Mouse (Mus musculus): ENCODE data around the gene Mgmt. TPM values are rescaled to one million over a fixed set of nuclear protein-coding genes. Genes with fewer than 3 reads are reported as not detected.

Gene Mgmt
- total and polyA plus RNA-seq, 2 experiments from 2014 or later = 0.66 to 1.3 TPM

GRCm38 (mm10) chr7:137005293-137005692 lies 110.9 kb downstream of the Mgmt start:
- Histone ChIP-seq H3K9ac (replicated peaks; ENCODE audit: low read length, poor library complexity, severe bottlenecking) (no peak overlapping the region), H3K9me3 (ENCODE audit: low read length) (no peaks in the 10 kb centered on the region), H3K36me3 (ENCODE audit: insufficient read depth, low read length) (no peaks in the 10 kb centered on the region), H3K27me3 (ENCODE audit: insufficient read depth, low read length) (peaks cover 2% of the 10 kb centered on the region; the same call in 1 of the 2 replicates), H3K4me2 (ENCODE audit: low read depth, low read length, poor library complexity, severe bottlenecking) (no peak overlapping the region), H3K27ac (ENCODE audit: low read depth, low read length) (no peak overlapping the region), H3K4me1 (ENCODE audit: insufficient read depth, low read length) (0 out of 2 replicates have a peak, but pooled peaks cover 5% of the 10 kb centered on the region), H3K4me3 (ENCODE audit: low read depth, low read length) (no peak overlapping the region)
- no peak for DNase-seq (ENCODE audit: low spot score)
- TF ChIP-seq CTCF (IDR thresholded peaks at IDR 0.05) = no peak
- WGBS = 43% methylated on average over 11 of the region's 11 CpGs
- ATAC-seq (ENCODE audit: low FRiP score) = no peak

- no peak overlapping the region for H3K4me3 ChIP-seq (ENCODE audit: low read depth, low read length)
- no peaks in the 10 kb centered on the region for H3K27me3 ChIP-seq (ENCODE audit: insufficient read depth, low read length)
- no peak overlapping the region for H3K9ac ChIP-seq (replicated peaks; ENCODE audit: low read length, poor library complexity, severe bottlenecking)
- DNase-seq (ENCODE audit: low spot score) (no peak), ATAC-seq (ENCODE audit: low FRiP score) (no peak)
- H3K36me3 ChIP-seq (ENCODE audit: insufficient read depth, low read length) = no peaks in the 10 kb centered on the region
- no peak overlapping the region for H3K27ac ChIP-seq (ENCODE audit: low read depth, low read length)
- H3K4me2 ChIP-seq (ENCODE audit: low read depth, low read length, poor library complexity, severe bottlenecking) = no peak overlapping the region
- H3K4me1 ChIP-seq (ENCODE audit: insufficient read depth, low read length) = no peaks in the 10 kb centered on the region
- WGBS = 66% methylated on average over 6 of the region's 6 CpGs
- no peak for TF ChIP-seq CTCF (IDR thresholded peaks at IDR 0.05)
- no peaks in the 10 kb centered on the region for H3K9me3 ChIP-seq (ENCODE audit: low read length)
Observed at GRCm38 (mm10) chr7:137008321-137008720, 113.9 kb downstream of the Mgmt start.

- no peak overlapping the region for H3K4me3 ChIP-seq (ENCODE audit: low read depth, low read length)
- H3K27me3 ChIP-seq (ENCODE audit: insufficient read depth, low read length) = no peaks in the 10 kb centered on the region
- H3K36me3 ChIP-seq (ENCODE audit: insufficient read depth, low read length) = no peaks in the 10 kb centered on the region
- ATAC-seq (ENCODE audit: low FRiP score) (no peak), DNase-seq (ENCODE audit: low spot score) (peak; percentile 33)
- TF ChIP-seq CTCF (IDR thresholded peaks at IDR 0.05) = no peak
- no peak overlapping the region for H3K4me2 ChIP-seq (ENCODE audit: low read depth, low read length, poor library complexity, severe bottlenecking)
- H3K4me1 ChIP-seq (ENCODE audit: insufficient read depth, low read length) = no peaks in the 10 kb centered on the region
- no peaks in the 10 kb centered on the region for H3K9me3 ChIP-seq (ENCODE audit: low read length)
- H3K9ac ChIP-seq (replicated peaks; ENCODE audit: low read length, poor library complexity, severe bottlenecking) = no peak overlapping the region
- WGBS = 78% methylated on average over 19 of the region's 19 CpGs
- H3K27ac ChIP-seq (ENCODE audit: low read depth, low read length) = no peak overlapping the region
Observed at GRCm38 (mm10) chr7:137009732-137010275, 115.4 kb downstream of the Mgmt start.

- Histone ChIP-seq H3K4me3 (ENCODE audit: low read depth, low read length) (no peak overlapping the region), H3K9ac (replicated peaks; ENCODE audit: low read length, poor library complexity, severe bottlenecking) (no peak overlapping the region), H3K27ac (ENCODE audit: low read depth, low read length) (no peak overlapping the region), H3K27me3 (ENCODE audit: insufficient read depth, low read length) (no peaks in the 10 kb centered on the region), H3K36me3 (ENCODE audit: insufficient read depth, low read length) (no peaks in the 10 kb centered on the region), H3K4me1 (ENCODE audit: insufficient read depth, low read length) (no peaks in the 10 kb centered on the region), H3K9me3 (ENCODE audit: low read length) (no peaks in the 10 kb centered on the region), H3K4me2 (ENCODE audit: low read depth, low read length, poor library complexity, severe bottlenecking) (no peak overlapping the region)
- DNase-seq (ENCODE audit: low spot score) (no peak), ATAC-seq (ENCODE audit: low FRiP score) (no peak)
- 88% methylated on average over 2 of the region's 2 CpGs for WGBS
- TF ChIP-seq CTCF (IDR thresholded peaks at IDR 0.05) = no peak
Observed at GRCm38 (mm10) chr7:137010451-137010850, 116.0 kb downstream of the Mgmt start.

- DNase-seq (ENCODE audit: low spot score) (no peak), ATAC-seq (ENCODE audit: low FRiP score) (no peak)
- Histone ChIP-seq H3K36me3 (ENCODE audit: insufficient read depth, low read length) (no peaks in the 10 kb centered on the region), H3K9me3 (ENCODE audit: low read length) (no peaks in the 10 kb centered on the region), H3K27me3 (ENCODE audit: insufficient read depth, low read length) (no peaks in the 10 kb centered on the region), H3K4me1 (ENCODE audit: insufficient read depth, low read length) (no peaks in the 10 kb centered on the region), H3K4me3 (ENCODE audit: low read depth, low read length) (no peak overlapping the region), H3K27ac (ENCODE audit: low read depth, low read length) (no peak overlapping the region), H3K4me2 (ENCODE audit: low read depth, low read length, poor library complexity, severe bottlenecking) (no peak overlapping the region), H3K9ac (replicated peaks; ENCODE audit: low read length, poor library complexity, severe bottlenecking) (no peak overlapping the region)
- WGBS = 67% methylated on average over 8 of the region's 8 CpGs
- TF ChIP-seq CTCF (IDR thresholded peaks at IDR 0.05) = no peak
Observed at GRCm38 (mm10) chr7:137012687-137013086, 118.3 kb downstream of the Mgmt start.

- H3K4me3 ChIP-seq (ENCODE audit: low read depth, low read length) = no peak overlapping the region
- TF ChIP-seq CTCF (IDR thresholded peaks at IDR 0.05) = no peak
- no peak for DNase-seq (ENCODE audit: low spot score)
- ATAC-seq (ENCODE audit: low FRiP score) = no peak
- no peaks in the 10 kb centered on the region for H3K4me1 ChIP-seq (ENCODE audit: insufficient read depth, low read length)
- H3K27ac ChIP-seq (ENCODE audit: low read depth, low read length) = no peak overlapping the region
- 61% methylated on average over 3 of the region's 3 CpGs for WGBS
- H3K4me2 ChIP-seq (ENCODE audit: low read depth, low read length, poor library complexity, severe bottlenecking) = no peak overlapping the region
- no peaks in the 10 kb centered on the region for H3K36me3 ChIP-seq (ENCODE audit: insufficient read depth, low read length)
- no peaks in the 10 kb centered on the region for H3K27me3 ChIP-seq (ENCODE audit: insufficient read depth, low read length)
- H3K9me3 ChIP-seq (ENCODE audit: low read length) = no peaks in the 10 kb centered on the region
- H3K9ac ChIP-seq (replicated peaks; ENCODE audit: low read length, poor library complexity, severe bottlenecking) = no peak overlapping the region
Observed at GRCm38 (mm10) chr7:137013433-137013832, 119.0 kb downstream of the Mgmt start.
